Mouse (Mus musculus) bone marrow macrophage, adult 2 months (primary cell): ENCODE measurements around the gene Iqca. TPM values are rescaled to one million over a fixed set of nuclear protein-coding genes. Genes with fewer than 3 reads are reported as not detected.

ENCODE experiments used
- H3K27ac ChIP-seq: 2 replicates; pipeline ENCODE4 v1.5.1; 2012; ENCODE audit warnings: low read depth, low read length; ENCODE audit not compliant: insufficient read depth
- H3K4me1 ChIP-seq: 2 replicates; pipeline ENCODE4 v1.6.1; 2012; ENCODE audit warnings: low read length; ENCODE audit not compliant: control insufficient read depth, insufficient read depth
- H3K4me3 ChIP-seq: 2 replicates; pipeline ENCODE4 v1.5.1; 2012; ENCODE audit warnings: mild to moderate bottlenecking, low read length, moderate library complexity; ENCODE audit not compliant: insufficient read depth
- CTCF ChIP-seq: IDR thresholded peaks from 2 replicates; pipeline ENCODE4 v1.5.1; 2012; ENCODE audit warnings: low read depth, mild to moderate bottlenecking, low read length, moderate library complexity
- POLR2A ChIP-seq: IDR thresholded peaks from 2 replicates; pipeline ENCODE4 v1.6.1; 2012; ENCODE audit warnings: mild to moderate bottlenecking, low read depth, low read length, borderline replicate concordance
- polyA plus RNA-seq: library from polyadenylated mRNA; stranded (reverse); fragments of >200 nt; gene quantifications from 2 replicates; pipeline ENCODE4 v1.2.4, GENCODE M21; 2012; ENCODE audit not compliant: missing spikeins, insufficient read depth, insufficient read length

Gene Iqca
- polyA plus RNA-seq = not detected in 2 replicates

DNA sequence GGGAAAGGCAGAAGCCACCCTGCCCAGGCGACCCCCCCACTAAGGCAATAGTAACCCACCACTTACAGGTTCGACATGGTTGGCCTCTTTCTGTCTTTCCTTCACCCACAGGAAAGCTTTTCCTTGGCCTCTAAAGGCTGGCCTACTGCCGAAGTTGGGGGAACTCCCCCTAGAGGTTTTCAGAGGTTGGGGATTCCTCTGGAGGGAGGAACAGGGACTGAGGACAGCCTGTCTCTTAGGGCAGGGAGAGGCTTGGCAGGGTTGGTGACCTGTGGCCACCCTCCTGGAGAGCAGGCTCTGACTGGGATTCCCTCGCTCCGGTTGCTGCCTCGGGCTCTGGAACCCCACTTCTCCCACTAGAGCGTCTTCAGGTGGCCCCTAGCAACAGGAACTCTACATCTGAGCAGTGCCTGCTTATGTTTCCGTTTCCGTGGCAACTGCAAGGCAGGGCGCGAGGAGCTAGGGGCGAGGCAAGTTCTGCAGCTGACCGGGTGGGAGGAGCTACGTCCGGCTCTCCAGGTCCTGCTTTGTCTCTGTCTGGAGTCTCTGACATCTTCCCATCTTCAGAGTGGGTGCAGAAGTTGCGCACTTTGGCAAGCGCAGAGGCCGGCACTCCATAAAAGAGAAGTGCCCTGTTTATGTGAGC is at the start of gene Iqca:
TSS of gene Iqca (minus strand) at position 303 of the 646 bp plus-strand sequence.
- Histone ChIP-seq H3K4me3 (no peak within 1 kb of the TSS), H3K27ac (no peak within 1 kb of the TSS), H3K4me1 (no peaks in the 10 kb centered on the region)
- TF ChIP-seq CTCF (no peak), POLR2A (no peak)

DNA sequence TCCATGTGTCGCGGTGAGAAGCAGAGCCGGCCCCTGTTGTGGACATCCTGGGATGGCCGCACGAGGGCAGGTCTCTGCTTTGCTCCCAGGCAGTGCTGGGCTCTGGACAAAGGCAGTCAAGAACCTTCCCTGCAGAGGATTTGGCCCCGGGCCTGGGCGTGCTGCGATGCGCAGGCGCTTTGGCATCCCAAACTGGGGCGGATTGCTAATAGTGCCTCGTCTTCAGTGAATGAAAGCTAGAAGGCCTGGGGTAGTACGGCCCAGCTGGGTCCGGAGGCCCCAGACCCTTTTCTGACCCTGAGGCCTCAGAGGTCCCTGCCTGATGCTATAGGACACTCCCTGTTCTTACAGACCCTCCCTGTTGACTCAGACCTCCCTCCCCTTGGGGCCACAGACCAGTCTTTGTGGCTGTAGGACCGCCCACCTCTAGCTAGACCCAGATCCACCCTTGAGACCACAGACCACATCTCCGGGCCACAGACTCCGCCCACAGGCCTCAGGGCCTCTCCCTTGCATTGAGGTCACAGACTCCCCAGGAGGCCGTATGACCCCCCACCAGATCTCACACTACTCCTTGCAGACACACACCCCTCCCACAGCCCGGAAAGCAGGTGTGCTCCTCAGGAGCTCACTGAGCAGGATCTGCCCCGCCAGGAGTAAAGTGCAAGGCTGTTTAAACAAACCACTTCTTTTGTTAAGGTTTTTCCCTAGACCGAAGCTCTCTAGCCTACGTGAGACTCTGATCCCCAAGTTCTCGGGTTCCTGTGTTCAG is 49.2 kb upstream of the Iqca start:
- H3K4me1 ChIP-seq = no peaks in the 10 kb centered on the region
- no peak overlapping the region for H3K27ac ChIP-seq
- H3K4me3 ChIP-seq = no peak overlapping the region
- TF ChIP-seq CTCF (no peak), POLR2A (no peak)

DNA sequence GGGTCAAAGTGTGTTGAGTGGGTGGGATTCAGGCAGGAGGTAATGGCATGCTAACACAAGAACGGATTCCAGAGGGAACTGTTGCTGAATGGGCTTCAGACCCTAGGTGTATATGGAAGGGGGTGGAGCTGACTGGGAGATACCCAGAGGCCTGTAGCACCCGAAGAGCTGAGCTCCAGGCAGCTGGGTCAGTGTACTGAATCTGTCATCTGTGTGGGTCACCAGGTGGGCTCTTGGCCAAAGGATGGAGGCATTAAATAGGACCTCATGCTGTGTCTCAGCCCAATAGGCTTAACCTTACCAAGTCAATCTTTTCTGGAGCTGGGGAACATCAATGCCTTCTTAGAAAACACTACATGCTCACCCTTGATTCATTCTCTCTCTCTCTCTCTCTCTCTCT is 48.5 kb upstream of the Iqca start:
- Histone ChIP-seq H3K4me1 (no peaks in the 10 kb centered on the region), H3K4me3 (no peak overlapping the region), H3K27ac (no peak overlapping the region)
- no peak for TF ChIP-seq POLR2A
- TF ChIP-seq CTCF = no peak

DNA sequence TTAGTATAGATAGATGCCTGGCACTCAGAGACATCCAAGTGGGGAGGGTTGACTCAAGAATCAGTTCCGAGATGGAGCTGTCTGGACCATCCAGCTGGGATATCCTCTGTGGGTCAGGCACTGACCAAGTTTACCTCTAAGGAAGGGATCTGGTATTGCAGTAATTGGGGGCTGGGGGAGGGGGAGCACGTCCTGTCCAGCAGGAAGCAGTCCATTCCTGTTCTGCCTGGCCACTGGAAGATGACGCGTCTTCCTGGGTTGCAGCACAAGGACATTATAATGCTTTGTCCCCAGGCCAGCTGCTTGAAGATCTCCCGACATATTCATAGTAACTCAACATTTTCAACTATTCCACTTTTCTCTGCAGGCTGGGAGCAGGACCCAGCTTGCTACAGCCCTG is 48.0 kb upstream of the Iqca start:
- H3K27ac ChIP-seq = no peak overlapping the region
- no peak for TF ChIP-seq POLR2A
- no peak for TF ChIP-seq CTCF
- no peak overlapping the region for H3K4me3 ChIP-seq
- no peaks in the 10 kb centered on the region for H3K4me1 ChIP-seq

DNA sequence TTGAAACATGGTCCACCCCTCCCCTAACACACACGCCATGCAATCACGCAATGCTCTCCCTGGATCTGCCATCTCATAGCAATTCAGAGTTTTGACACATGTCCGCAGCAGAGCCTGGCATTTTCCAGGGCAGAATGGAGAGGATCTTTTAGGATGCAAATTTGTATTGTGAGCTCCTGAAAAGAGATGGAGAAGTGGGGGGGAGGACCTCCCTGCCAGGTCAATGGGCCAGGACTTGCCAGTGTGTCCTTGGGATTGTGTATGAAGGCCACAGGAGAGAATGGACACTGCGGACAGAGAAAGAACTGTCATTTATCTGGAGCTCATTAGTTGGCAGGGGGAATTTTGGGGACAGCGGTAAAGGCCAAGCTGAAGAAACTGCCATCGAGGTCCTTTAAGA is 35.8 kb upstream of the Iqca start:
- Histone ChIP-seq H3K4me3 (no peak overlapping the region), H3K27ac (no peak overlapping the region), H3K4me1 (no peaks in the 10 kb centered on the region)
- TF ChIP-seq CTCF (no peak), POLR2A (no peak)

DNA sequence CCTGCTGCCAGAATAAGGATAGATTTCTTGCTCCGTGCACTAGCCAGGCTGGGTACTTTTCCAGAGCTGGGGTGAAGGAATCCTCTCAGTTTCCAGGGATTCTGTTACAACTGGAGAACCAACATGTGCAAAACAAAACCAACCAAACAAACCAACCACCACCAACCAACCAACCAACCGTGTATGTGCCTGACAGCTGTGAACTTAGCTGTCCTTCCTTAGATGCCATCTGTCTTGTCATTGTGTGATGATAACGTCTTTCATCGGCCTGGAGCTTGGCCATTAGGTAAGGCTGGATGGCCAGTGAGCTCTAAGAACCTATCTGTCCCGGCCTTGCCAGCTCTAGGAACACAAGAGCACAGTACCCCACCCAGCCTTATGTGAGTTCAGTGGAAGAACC is 33.7 kb upstream of the Iqca start:
- H3K4me1 ChIP-seq = no peaks in the 10 kb centered on the region
- TF ChIP-seq CTCF (no peak), POLR2A (no peak)
- no peak overlapping the region for H3K27ac ChIP-seq

DNA sequence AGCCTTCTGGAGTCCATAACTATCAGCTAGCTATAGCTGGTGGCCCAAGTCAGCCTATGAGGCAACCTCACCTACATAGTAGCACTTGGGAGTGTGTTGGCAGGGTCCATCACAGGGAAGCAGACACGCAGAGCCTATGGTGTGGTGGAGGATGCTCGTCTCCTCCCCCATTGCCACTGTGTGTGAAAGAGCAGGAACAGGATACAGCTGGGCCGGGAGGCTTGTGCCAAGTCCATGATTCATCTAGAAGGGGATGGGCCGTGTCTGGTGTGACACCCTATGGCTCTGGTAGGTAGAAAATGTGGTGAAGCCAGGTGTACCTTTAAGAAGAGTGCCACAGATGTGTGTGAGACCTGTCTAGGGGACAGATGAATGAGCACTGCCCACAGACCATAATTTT is 33.0 kb upstream of the Iqca start:
- H3K4me3 ChIP-seq = no peak overlapping the region
- H3K4me1 ChIP-seq = no peaks in the 10 kb centered on the region
- no peak overlapping the region for H3K27ac ChIP-seq
- no peak for TF ChIP-seq CTCF
- no peak for TF ChIP-seq POLR2A

More for the DNA sequence above, 33.7 kb upstream of the Iqca start:
- H3K4me3 ChIP-seq = no peak overlapping the region

DNA sequence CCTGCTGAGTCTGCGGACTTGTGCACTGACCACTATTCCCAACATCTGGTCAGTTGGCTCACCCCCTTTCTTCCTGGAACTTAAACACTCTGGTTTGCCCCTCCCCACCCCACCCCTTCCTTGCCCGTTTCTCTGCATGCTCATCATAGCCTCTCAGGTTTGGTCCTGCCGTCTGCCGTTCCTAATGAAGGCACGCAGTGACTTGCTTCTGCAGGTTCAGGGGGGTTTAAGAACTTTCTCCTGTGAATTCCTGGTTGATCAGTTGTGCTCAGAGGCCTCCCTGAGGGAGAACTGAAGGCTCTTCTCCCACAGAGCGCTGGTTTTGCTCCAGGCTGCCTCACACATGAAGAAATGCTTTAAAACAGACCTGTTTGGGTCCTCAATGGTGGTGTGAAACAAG is 30.4 kb upstream of the Iqca start:
- H3K4me3 ChIP-seq = no peak overlapping the region
- TF ChIP-seq POLR2A (no peak), CTCF (no peak)
- H3K27ac ChIP-seq = no peak overlapping the region
- H3K4me1 ChIP-seq = no peaks in the 10 kb centered on the region

DNA sequence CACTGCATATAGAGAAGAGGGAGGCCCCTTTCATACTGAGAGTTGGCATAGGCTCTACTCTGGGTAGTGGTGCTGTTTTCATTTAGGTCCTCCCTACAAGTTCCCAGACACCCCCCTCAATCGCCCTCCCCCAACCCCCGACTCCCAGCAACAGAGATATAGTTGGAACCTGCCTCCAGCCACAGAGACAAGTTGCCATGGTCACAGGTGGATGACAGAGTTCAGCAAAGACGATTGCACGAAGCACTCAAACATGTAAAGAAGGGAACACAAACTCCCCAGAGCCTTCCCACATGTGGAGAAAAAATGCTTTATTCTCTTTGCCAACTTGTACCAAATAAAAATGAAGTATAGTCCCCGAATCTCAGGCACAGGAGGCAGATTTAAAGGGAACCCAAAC is 29.3 kb upstream of the Iqca start:
- Histone ChIP-seq H3K4me3 (no peak overlapping the region), H3K27ac (no peak overlapping the region), H3K4me1 (no peaks in the 10 kb centered on the region)
- TF ChIP-seq CTCF (no peak), POLR2A (no peak)

DNA sequence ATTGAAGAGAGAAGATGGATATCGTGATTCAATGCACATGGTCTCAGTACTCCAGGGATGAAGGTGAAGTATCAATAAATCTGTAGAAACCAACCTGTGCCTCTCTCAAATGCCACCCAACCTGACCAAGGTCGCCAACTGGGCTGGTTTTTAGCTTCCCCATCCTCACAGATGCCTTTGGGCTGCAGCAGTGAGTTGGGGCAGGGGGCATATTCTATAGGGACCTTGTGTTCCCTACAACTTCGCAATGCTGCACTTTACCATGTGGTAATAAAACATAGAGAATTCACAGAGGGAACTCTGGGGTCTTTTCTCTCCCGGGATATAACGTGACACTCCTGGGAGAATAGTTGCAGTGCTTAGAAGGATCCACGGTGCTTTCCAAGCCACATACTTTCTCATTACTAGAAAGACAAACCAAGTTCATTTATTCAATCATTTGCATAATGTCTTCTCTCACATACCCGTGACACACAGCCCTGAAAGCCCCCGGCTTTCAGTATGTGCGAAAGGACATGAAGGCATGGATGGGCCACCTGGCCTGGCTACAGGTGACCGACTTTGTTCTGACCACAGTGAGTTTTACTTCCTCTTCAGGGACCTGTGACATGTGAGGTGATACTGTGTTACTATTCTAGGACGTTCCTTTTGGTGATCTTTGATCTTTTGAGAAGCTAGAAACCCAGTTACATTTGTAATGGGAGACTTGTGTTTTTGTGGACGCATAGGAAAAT is 27.9 kb upstream of the Iqca start:
- Histone ChIP-seq H3K4me1 (no peaks in the 10 kb centered on the region), H3K27ac (no peak overlapping the region), H3K4me3 (no peak overlapping the region)
- TF ChIP-seq POLR2A = no peak
- TF ChIP-seq CTCF = no peak
